Mouse (Mus musculus): ENCODE measurements at regions not wholly inside any gene's neighbourhood (a gene's known extent, or its start where the extent isn't known, plus 50 kb on each side); places are given as distances from the start of the nearest gene placed in this dataset.
"Not testable (repeated sequence)": the region's sequence is repeated elsewhere in the genome, so short reads cannot be mapped to it uniquely, and the experiment has no call there.

DNA sequence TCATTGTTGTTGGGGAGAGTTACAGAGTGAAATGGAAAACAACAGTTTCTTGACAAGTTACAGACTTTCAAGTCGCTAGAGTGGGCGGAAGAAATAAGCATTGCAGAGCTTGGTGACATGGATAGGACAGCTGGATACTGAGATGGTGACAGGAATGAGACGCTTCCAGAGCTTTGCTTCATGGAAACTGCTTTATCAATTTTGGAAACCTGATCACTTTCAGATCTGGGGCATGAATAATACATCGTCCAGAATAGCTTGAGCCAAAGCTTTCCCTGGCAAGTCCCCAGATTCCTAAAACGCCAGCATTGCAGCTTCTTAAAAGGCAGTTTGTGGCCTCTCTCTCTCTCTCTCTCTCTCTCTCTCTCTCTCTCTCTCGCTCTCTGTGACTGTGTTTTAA lies 207.9 kb upstream of the Pex5l start:
- 66% methylated on average over 6 of the region's 6 CpGs for WGBS
- ATAC-seq = no peak
- no peak overlapping the region for H3K4me2 ChIP-seq (ENCODE audit: low read length)
- H3K36me3 ChIP-seq (ENCODE audit: control insufficient read depth, insufficient read depth, low read length) = no peaks in the 10 kb centered on the region
- no peaks in the 10 kb centered on the region for H3K9me3 ChIP-seq (ENCODE audit: control insufficient read depth, low read length)
- no peaks in the 10 kb centered on the region for H3K27me3 ChIP-seq (replicated peaks; ENCODE audit: control insufficient read depth, insufficient read depth, low read length)
- no peak overlapping the region for H3K27ac ChIP-seq (ENCODE audit: low read depth, low read length)
- no peaks in the 10 kb centered on the region for H3K4me1 ChIP-seq (ENCODE audit: control insufficient read depth, insufficient read depth, low read depth, low read length)
- no peak overlapping the region for H3K4me3 ChIP-seq (ENCODE audit: low read length)
- no peak overlapping the region for H3K9ac ChIP-seq (ENCODE audit: low read depth, low read length)

DNA sequence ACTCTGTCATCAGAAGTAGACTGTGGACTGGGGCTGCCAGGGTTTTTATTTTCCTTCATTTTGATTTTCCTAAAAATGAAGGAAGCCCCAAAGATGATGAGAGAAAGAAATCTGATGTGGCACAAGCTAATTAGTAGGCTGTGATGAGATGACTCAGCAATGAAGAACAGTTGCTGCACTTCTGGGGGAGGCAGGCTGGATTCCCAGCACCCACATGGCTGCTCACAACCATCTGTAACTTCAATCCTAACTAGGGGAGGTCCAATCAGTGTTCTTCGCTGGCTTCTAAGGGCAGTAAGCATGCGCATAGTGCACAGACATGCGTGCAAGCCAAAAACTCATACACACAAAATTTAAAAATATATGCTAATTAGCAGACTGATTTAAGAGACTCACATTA lies 191.0 kb upstream of the Pex5l start:
- Histone ChIP-seq H3K9ac (ENCODE audit: low read depth, low read length) (no peak overlapping the region), H3K4me2 (ENCODE audit: low read length) (no peak overlapping the region), H3K9me3 (ENCODE audit: control insufficient read depth, low read length) (no peaks in the 10 kb centered on the region), H3K27ac (ENCODE audit: low read depth, low read length) (no peak overlapping the region), H3K4me3 (ENCODE audit: low read length) (no peak overlapping the region), H3K4me1 (ENCODE audit: control insufficient read depth, insufficient read depth, low read depth, low read length) (no peaks in the 10 kb centered on the region), H3K27me3 (replicated peaks; ENCODE audit: control insufficient read depth, insufficient read depth, low read length) (no peaks in the 10 kb centered on the region), H3K36me3 (ENCODE audit: control insufficient read depth, insufficient read depth, low read length) (no peaks in the 10 kb centered on the region)
- ATAC-seq = no peak
- 92% methylated on average over 3 of the region's 3 CpGs for WGBS

DNA sequence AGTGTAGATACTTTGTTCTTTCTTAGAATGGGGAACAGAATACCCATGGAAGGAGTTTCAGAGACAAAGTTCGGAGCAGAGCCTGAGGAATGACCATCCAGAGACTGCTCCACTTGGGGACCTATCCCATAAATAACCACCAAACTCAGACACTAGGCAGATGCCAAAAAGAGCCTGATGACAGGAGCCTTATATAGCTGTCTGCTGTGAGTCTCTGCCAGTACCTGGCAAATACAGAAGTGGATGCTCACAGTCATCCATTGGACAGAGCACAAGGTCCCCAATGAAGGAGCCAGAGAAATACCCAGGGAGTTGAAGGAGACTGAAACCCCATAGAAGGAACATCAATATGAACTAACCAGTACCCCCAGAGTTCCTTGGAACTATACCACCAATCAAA lies 174.6 kb upstream of the Pex5l start:
- not testable (repeated sequence) for H3K4me3 ChIP-seq (ENCODE audit: low read length); H3K27me3 ChIP-seq (replicated peaks; ENCODE audit: control insufficient read depth, insufficient read depth, low read length); ATAC-seq; H3K4me1 ChIP-seq (ENCODE audit: control insufficient read depth, insufficient read depth, low read depth, low read length); H3K4me2 ChIP-seq (ENCODE audit: low read length); H3K9me3 ChIP-seq (ENCODE audit: control insufficient read depth, low read length); H3K27ac ChIP-seq (ENCODE audit: low read depth, low read length); H3K36me3 ChIP-seq (ENCODE audit: control insufficient read depth, insufficient read depth, low read length); H3K9ac ChIP-seq (ENCODE audit: low read depth, low read length)
- WGBS = 80% methylated on average over 1 of the region's 1 CpGs

DNA sequence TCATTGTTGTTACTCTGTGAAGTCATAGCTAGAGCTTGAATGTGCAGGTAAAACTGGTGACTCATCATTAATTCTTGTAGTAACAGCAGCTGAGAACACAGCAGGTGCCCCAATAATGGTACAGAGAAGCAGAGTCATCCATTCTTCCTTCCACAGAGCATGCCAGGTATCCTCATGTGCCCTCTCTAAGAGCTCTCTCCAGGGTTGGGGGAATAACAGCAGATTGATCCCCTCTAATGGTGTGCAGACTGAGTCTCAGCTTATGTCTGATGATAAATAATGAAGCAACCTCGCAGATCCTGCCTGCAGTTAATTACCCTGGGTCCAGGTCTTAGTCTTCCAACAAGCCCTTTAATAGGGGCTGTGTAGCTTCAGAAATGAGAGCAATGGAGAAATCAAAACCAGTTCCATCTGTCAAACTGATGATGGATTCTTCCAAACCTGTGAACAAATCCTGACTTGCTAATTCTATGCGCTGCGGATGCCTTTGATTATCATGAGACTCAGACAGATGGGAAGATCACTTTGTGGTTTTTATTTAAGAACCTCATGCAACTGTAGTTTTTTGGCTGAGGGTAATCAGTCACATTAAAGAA lies 169.3 kb upstream of the Pex5l start:
- no peaks in the 10 kb centered on the region for H3K9me3 ChIP-seq (ENCODE audit: control insufficient read depth, low read length)
- no peak overlapping the region for H3K4me3 ChIP-seq (ENCODE audit: low read length)
- no peak overlapping the region for H3K9ac ChIP-seq (ENCODE audit: low read depth, low read length)
- no peaks in the 10 kb centered on the region for H3K36me3 ChIP-seq (ENCODE audit: control insufficient read depth, insufficient read depth, low read length)
- no peak for ATAC-seq
- H3K27ac ChIP-seq (ENCODE audit: low read depth, low read length) = no peak overlapping the region
- 81% methylated on average over 3 of the region's 3 CpGs for WGBS
- H3K4me2 ChIP-seq (ENCODE audit: low read length) = no peak overlapping the region
- H3K27me3 ChIP-seq (replicated peaks; ENCODE audit: control insufficient read depth, insufficient read depth, low read length) = no peaks in the 10 kb centered on the region
- no peaks in the 10 kb centered on the region for H3K4me1 ChIP-seq (ENCODE audit: control insufficient read depth, insufficient read depth, low read depth, low read length)

DNA sequence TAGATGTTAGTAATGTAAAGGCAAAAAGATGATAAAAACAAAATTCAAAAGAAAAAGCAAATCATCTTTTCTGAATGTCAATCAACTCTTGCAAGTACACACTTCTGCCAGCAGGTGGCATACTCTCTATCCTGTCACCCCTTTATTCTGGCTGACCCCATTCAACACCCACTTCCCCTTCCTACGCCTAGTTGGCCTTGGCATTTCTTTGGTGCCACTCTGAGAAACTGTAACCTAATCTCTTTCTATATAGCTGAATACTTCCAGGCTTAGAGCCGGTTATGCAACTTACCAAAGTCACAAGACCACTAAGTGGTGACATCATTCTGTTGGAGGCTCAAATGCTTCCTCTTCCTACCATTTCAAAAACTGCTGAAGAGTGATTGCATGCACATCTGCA lies 165.2 kb upstream of the Pex5l start:
- H3K27me3 ChIP-seq (replicated peaks; ENCODE audit: control insufficient read depth, insufficient read depth, low read length) = no peaks in the 10 kb centered on the region
- H3K27ac ChIP-seq (ENCODE audit: low read depth, low read length) = no peak overlapping the region
- H3K4me1 ChIP-seq (ENCODE audit: control insufficient read depth, insufficient read depth, low read depth, low read length) = no peaks in the 10 kb centered on the region
- H3K9ac ChIP-seq (ENCODE audit: low read depth, low read length) = no peak overlapping the region
- no peaks in the 10 kb centered on the region for H3K9me3 ChIP-seq (ENCODE audit: control insufficient read depth, low read length)
- ATAC-seq = no peak
- H3K4me3 ChIP-seq (ENCODE audit: low read length) = no peak overlapping the region
- H3K36me3 ChIP-seq (ENCODE audit: control insufficient read depth, insufficient read depth, low read length) = no peaks in the 10 kb centered on the region
- 44% methylated on average over 2 of the region's 2 CpGs for WGBS
- H3K4me2 ChIP-seq (ENCODE audit: low read length) = no peak overlapping the region

DNA sequence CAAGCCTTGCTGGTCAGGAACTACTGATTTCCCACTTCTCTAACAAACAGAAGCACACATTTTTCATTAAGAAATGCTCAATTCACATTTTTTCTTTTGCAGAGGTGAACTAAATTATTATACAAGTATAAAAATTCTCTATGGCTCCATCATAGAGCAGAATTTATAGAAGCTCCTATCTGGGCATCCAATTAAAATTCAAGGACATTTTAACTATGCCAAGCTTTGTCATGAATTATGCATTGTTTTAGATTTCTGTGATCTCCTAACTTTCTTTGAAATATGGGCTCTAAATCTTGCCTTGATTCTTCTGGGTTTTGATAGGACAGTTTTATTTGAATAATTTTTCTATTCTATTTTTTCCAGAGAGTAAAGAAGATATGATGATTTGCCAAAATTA lies 163.1 kb upstream of the Pex5l start:
- no peak overlapping the region for H3K9ac ChIP-seq (ENCODE audit: low read depth, low read length)
- H3K4me2 ChIP-seq (ENCODE audit: low read length) = no peak overlapping the region
- no peaks in the 10 kb centered on the region for H3K4me1 ChIP-seq (ENCODE audit: control insufficient read depth, insufficient read depth, low read depth, low read length)
- H3K27ac ChIP-seq (ENCODE audit: low read depth, low read length) = no peak overlapping the region
- H3K36me3 ChIP-seq (ENCODE audit: control insufficient read depth, insufficient read depth, low read length) = no peaks in the 10 kb centered on the region
- H3K9me3 ChIP-seq (ENCODE audit: control insufficient read depth, low read length) = no peaks in the 10 kb centered on the region
- no peaks in the 10 kb centered on the region for H3K27me3 ChIP-seq (replicated peaks; ENCODE audit: control insufficient read depth, insufficient read depth, low read length)
- no peak overlapping the region for H3K4me3 ChIP-seq (ENCODE audit: low read length)
- no peak for ATAC-seq

DNA sequence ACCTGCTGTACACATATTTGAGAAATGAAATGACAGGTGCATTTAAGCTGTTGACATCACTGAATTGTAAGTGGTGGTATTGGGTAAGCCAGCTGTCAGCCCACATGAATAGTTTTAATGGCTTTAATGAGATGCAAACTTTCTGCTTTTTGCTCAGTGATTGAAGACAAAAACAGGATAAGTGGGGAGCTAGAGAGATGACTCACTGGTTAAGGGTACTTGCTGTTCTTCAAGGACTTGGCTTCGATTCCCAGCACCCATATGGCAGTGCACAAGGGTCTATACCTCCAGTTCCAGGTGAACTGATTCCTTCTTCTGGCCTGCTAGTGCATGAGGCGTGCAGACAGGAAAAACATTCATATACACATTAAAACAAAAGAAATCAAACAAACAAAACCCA lies 162.7 kb upstream of the Pex5l start:
- H3K4me1 ChIP-seq (ENCODE audit: control insufficient read depth, insufficient read depth, low read depth, low read length) = no peaks in the 10 kb centered on the region
- H3K9me3 ChIP-seq (ENCODE audit: control insufficient read depth, low read length) = no peaks in the 10 kb centered on the region
- no peak overlapping the region for H3K27ac ChIP-seq (ENCODE audit: low read depth, low read length)
- WGBS = 77% methylated on average over 2 of the region's 2 CpGs
- no peak overlapping the region for H3K4me3 ChIP-seq (ENCODE audit: low read length)
- no peak for ATAC-seq
- no peaks in the 10 kb centered on the region for H3K36me3 ChIP-seq (ENCODE audit: control insufficient read depth, insufficient read depth, low read length)
- no peaks in the 10 kb centered on the region for H3K27me3 ChIP-seq (replicated peaks; ENCODE audit: control insufficient read depth, insufficient read depth, low read length)
- no peak overlapping the region for H3K4me2 ChIP-seq (ENCODE audit: low read length)
- no peak overlapping the region for H3K9ac ChIP-seq (ENCODE audit: low read depth, low read length)

DNA sequence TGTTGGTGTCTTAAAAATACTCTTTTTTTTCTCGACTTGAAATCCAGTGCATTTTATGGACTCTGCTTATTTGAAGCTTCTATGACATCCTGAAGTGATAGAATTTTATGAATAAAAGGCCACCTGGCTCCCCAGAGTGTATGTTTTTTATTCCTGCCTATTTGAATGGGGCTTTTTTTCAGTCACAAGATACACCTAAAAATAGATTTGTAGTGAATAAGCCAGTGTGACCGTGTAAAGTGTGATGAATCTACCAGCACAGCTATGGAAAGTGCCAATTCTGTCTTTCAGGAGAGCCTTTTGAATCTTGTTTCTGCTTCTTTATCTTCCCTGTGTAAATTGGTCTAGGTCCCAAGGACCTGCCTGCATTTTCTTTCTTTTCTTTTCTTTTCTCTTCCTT lies 119.8 kb upstream of the Pex5l start:
- Histone ChIP-seq H3K4me2 (ENCODE audit: low read length) (no peak overlapping the region), H3K27ac (ENCODE audit: low read depth, low read length) (no peak overlapping the region), H3K36me3 (ENCODE audit: control insufficient read depth, insufficient read depth, low read length) (no peaks in the 10 kb centered on the region), H3K9ac (ENCODE audit: low read depth, low read length) (no peak overlapping the region), H3K4me3 (ENCODE audit: low read length) (no peak overlapping the region), H3K4me1 (ENCODE audit: control insufficient read depth, insufficient read depth, low read depth, low read length) (no peaks in the 10 kb centered on the region), H3K27me3 (replicated peaks; ENCODE audit: control insufficient read depth, insufficient read depth, low read length) (no peaks in the 10 kb centered on the region), H3K9me3 (ENCODE audit: control insufficient read depth, low read length) (no peaks in the 10 kb centered on the region)
- no peak for ATAC-seq
- WGBS = 76% methylated on average over 2 of the region's 2 CpGs

DNA sequence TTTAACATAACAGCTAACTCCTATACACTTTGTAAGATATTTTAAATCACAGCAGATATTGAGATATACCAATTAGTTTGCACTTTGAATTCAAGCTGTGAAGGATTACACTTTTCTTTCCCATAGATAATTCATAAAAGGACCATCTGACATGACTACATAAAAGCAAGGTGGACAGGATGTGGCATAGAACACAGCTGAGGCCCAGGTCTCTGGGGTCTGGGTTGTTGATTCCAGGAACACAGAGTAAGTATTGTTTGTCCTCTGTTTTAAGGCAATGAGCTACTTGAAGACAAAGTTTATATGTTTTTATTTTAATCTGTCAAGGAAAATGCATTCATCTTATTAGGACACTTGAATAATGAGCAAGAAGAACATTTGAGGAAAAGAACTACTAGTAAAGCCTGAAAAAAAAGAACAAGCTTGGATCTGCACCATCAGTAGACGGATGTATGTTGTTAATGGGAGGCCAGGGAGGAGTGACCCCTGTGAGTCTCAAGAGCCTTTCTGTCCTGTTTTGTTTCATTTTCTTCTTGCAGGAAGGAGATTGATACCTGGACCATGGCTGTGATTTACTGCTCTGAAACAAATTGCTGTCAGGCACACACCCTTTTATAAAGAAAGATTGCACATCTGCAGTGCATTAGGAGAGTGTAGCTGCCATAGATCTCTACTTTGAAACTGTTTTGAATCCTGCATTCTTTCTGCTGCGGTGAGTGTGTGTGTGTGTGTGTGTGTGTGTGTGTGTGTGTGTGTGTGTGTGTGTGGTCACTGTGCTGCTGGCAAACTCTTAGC lies 76.4 kb upstream of the Pex5l start:
- Histone ChIP-seq H3K27ac (ENCODE audit: low read depth, low read length) (no peak overlapping the region), H3K36me3 (ENCODE audit: control insufficient read depth, insufficient read depth, low read length) (no peaks in the 10 kb centered on the region), H3K4me3 (ENCODE audit: low read length) (no peak overlapping the region), H3K4me2 (ENCODE audit: low read length) (no peak overlapping the region), H3K27me3 (replicated peaks; ENCODE audit: control insufficient read depth, insufficient read depth, low read length) (no peaks in the 10 kb centered on the region), H3K9ac (ENCODE audit: low read depth, low read length) (no peak overlapping the region), H3K9me3 (ENCODE audit: control insufficient read depth, low read length) (no peaks in the 10 kb centered on the region), H3K4me1 (ENCODE audit: control insufficient read depth, insufficient read depth, low read depth, low read length) (no peaks in the 10 kb centered on the region)
- ATAC-seq = no peak
- WGBS = 43% methylated on average over 2 of the region's 2 CpGs
